Mouse (Mus musculus) hindbrain, embryonic 16.5 days (tissue): Measurements from ENCODE around the gene Foxl1. TPM values are rescaled to one million over a fixed set of nuclear protein-coding genes. Genes with fewer than 3 reads are reported as not detected.
"Not testable (repeated sequence)": the region's sequence is repeated elsewhere in the genome, so short reads cannot be mapped to it uniquely, and the experiment has no call there.

ENCODE experiments used
- ATAC-seq: fragments of 200-750 bp; cut with Nextera tagmentation; 2 replicates; pipeline ENCODE4 v1.8.0; 2017; ENCODE audit warnings: moderate TSS enrichment, moderate library complexity
- H3K27ac ChIP-seq: fragments of 300-500 bp; sonication (generic); 2 replicates; pipeline ENCODE4 v1.5.1; 2014; ENCODE audit warnings: low read depth, mild to moderate bottlenecking, control low read depth, low read length, moderate library complexity
- H3K27me3 ChIP-seq: fragments of 300-500 bp; sonication (generic); replicated peaks from 2 replicates; pipeline ENCODE4 v1.6.1; 2014; ENCODE audit warnings: low read length; ENCODE audit not compliant: control insufficient read depth, insufficient read depth
- H3K36me3 ChIP-seq: fragments of 300-500 bp; sonication (generic); 2 replicates; pipeline ENCODE4 v1.6.1; 2014; ENCODE audit warnings: mild to moderate bottlenecking, low read length, moderate library complexity, mixed read lengths; ENCODE audit not compliant: control insufficient read depth, insufficient read depth
- H3K4me1 ChIP-seq: fragments of 300-500 bp; sonication (generic); 2 replicates; pipeline ENCODE4 v1.6.1; 2014; ENCODE audit warnings: low read depth, low read length; ENCODE audit not compliant: control insufficient read depth, insufficient read depth
- H3K4me2 ChIP-seq: fragments of 300-500 bp; sonication (generic); 2 replicates; pipeline ENCODE4 v1.6.1; 2014; ENCODE audit warnings: mild to moderate bottlenecking, low read length, control low read depth, moderate library complexity
- H3K4me3 ChIP-seq: fragments of 300-500 bp; sonication (generic); 2 replicates; pipeline ENCODE4 v1.5.1; 2014; ENCODE audit warnings: mild to moderate bottlenecking, low read length, control low read depth, moderate library complexity
- H3K9ac ChIP-seq: fragments of 300-500 bp; sonication (generic); 2 replicates; pipeline ENCODE4 v1.6.1; 2014; ENCODE audit warnings: low read depth, mild to moderate bottlenecking, control low read depth, low read length, moderate library complexity
- H3K9me3 ChIP-seq: fragments of 300-500 bp; sonication (generic); 2 replicates; pipeline ENCODE4 v1.6.1; 2014; ENCODE audit warnings: mild to moderate bottlenecking, low read length, moderate library complexity; ENCODE audit not compliant: control insufficient read depth
- WGBS: fragments of 180-500 bp; shearing (Covaris S2); extraction: QIAGEN DNeasy Blood & Tissue Kit; methylation state at CpG from one replicate; pipeline ENCODE4 v1.1.7; 2014; 5-methylcytosine and 5-hydroxymethylcytosine counted together
- polyA plus RNA-seq: library from polyadenylated mRNA; unstranded; fragments of >200 nt; fragmentation: Nextera tagmentation; extraction: Ambion mirVana; gene quantifications from 2 replicates; pipeline ENCODE4 v1.2.1, GENCODE M21; 2015

The Foxl1 gene
- polyA plus RNA-seq, 1 experiment from 2014 or later = 0.09 TPM

DNA sequence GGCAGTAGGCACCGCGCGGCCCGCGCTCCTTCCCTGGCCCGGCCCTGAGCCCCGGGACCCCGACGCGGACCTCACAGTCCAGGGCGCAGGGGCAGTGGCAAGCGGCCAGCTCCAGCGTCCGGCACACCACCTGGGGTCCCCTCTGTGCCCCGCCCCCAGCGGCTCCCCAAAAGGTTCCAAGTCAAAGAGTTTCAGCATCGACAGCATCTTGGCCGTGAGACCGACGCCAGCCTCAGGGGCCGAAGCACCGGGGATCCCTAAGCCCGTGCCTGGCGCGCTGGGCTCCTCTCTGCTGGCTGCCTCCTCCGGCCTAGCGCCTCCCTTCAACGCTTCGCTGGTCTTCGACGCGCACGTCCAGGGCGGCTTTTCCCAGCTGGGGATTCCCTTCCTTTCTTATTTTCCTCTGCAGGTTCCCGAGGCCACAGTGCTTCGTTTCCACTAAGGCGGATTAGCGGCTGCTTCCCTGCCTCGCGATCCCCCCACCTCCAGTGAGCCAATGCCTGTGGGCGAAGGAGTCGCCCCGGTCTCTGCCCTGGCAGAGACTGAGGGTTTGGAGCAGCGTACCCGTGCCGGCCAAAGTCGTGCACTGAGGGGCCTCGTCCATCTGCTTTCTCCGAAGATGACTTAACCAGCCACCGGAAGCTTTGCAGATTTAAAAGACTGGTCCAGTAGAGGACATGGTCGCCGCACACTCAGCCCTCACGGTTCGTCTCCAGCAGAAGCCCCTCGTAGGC lies 958 bp downstream of the Foxl1 start:
- Histone ChIP-seq H3K27ac (no peak overlapping the region), H3K4me2 (peak overlapping the region; percentile 35), H3K9ac (no peak overlapping the region), H3K9me3 (no peaks in the 10 kb centered on the region), H3K4me1 (peaks cover 17% of the 10 kb centered on the region), H3K27me3 (peaks cover 57% of the 10 kb centered on the region), H3K4me3 (peak overlapping the region; percentile 7; the same call in 1 of the 2 replicates), H3K36me3 (no peaks in the 10 kb centered on the region)
- no peak for ATAC-seq
- 2% methylated on average over 55 of the region's 55 CpGs for WGBS

DNA sequence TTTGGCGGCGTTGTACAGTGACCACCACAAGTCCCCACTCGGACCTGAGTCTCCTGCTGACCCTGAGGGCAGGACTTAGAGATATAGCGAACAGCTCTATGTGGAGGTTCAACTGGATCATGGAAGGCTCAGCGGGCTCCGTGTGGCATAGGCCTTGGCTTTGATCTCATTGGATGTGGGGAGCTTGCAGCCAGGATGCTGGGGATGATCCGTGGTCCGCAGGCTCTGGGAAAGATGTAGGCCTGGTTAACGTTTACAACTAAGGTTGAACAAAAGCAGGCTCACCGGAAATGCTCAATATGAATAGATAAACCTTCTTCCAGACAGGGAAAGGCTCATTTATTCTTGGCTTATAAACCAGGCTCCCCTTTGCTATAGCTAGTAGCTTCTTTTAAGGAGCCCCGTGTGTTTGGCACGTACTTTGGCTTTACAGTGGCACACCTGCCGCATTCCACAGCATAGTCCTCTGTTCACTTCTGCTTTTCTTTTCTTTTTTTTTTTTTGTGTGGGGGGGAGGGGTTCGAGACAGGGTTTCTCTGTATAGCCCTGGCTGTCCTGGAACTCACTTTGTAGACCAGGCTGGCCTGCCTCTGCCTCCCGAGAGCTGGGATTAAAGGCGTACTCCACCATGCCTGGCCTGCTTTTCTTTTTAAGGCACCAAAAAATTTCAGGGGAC lies 1.7 kb downstream of the Foxl1 start:
- Histone ChIP-seq H3K4me3 (no peak overlapping the region), H3K9ac (no peak overlapping the region), H3K9me3 (no peaks in the 10 kb centered on the region), H3K27ac (no peak overlapping the region), H3K27me3 (peaks cover 51% of the 10 kb centered on the region), H3K4me2 (no peak overlapping the region), H3K4me1 (peaks cover 17% of the 10 kb centered on the region), H3K36me3 (no peaks in the 10 kb centered on the region)
- WGBS = 15% methylated on average over 16 of the region's 16 CpGs
- ATAC-seq = no peak

DNA sequence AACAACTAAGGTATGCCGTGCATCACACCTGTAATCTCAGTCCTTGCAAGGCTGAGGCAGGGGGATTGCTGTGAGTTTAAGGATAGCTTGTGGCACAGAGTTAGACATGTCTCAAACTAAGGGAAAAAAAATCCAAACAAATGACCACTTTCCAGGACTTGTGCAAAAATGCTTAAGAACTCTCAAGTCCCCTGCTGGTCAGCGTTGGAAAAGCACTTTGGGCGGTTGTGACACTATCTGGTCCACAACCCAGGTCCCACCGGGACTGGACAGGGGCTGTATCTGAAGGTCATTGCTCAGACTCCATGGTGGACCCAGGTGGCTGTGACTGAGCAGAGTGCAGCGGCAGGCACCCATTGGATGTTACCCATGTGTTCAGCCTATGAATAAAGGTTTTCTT lies 2.8 kb downstream of the Foxl1 start:
- H3K9ac ChIP-seq = no peak overlapping the region
- WGBS = 34% methylated on average over 5 of the region's 5 CpGs
- H3K9me3 ChIP-seq = no peaks in the 10 kb centered on the region
- no peak overlapping the region for H3K27ac ChIP-seq
- H3K4me3 ChIP-seq = no peak overlapping the region
- ATAC-seq = no peak
- H3K36me3 ChIP-seq = no peaks in the 10 kb centered on the region
- peaks cover 40% of the 10 kb centered on the region for H3K27me3 ChIP-seq
- H3K4me1 ChIP-seq = peaks cover 14% of the 10 kb centered on the region
- no peak overlapping the region for H3K4me2 ChIP-seq

- no peak overlapping the region for H3K4me2 ChIP-seq
- H3K4me3 ChIP-seq = no peak overlapping the region
- no peak overlapping the region for H3K27ac ChIP-seq
- no peaks in the 10 kb centered on the region for H3K9me3 ChIP-seq
- H3K36me3 ChIP-seq = no peaks in the 10 kb centered on the region
- WGBS = 68% methylated on average over 5 of the region's 5 CpGs
- H3K27me3 ChIP-seq = peaks cover 27% of the 10 kb centered on the region
- H3K9ac ChIP-seq = no peak overlapping the region
- H3K4me1 ChIP-seq = peaks cover 8% of the 10 kb centered on the region
- ATAC-seq = no peak
Measured at GRCm38 (mm10) chr8:121132961-121133513, 5.3 kb downstream of the Foxl1 start.

DNA sequence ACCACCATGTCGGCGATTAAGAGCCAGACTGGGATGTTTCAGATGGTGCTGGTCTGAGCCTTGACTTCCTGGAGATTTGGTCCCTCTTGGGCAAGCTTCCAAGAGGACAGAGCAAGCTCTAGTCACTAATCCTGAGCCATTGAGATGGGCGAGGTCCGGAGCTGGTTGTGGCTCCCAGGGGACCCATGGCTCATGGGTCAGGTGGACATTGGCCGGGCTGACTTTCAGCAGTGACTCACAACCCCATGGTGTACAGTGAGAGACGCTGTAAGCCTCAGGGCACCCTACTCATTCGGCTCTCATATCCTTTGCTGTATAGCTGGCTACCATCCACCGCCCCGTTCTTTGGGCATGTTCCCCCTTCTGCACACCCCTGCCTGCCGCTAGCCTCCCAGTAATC lies 6.4 kb downstream of the Foxl1 start:
- Histone ChIP-seq H3K4me3 (no peak overlapping the region), H3K9ac (no peak overlapping the region), H3K36me3 (no peaks in the 10 kb centered on the region), H3K27me3 (peaks cover 23% of the 10 kb centered on the region), H3K4me2 (no peak overlapping the region), H3K4me1 (no peaks in the 10 kb centered on the region), H3K27ac (no peak overlapping the region), H3K9me3 (no peaks in the 10 kb centered on the region)
- no peak for ATAC-seq
- 91% methylated on average over 10 of the region's 10 CpGs for WGBS

GRCm38 (mm10) chr8:121134512-121134911 lies 6.8 kb downstream of the Foxl1 start:
- Histone ChIP-seq H3K9ac (no peak overlapping the region), H3K4me3 (no peak overlapping the region), H3K9me3 (no peaks in the 10 kb centered on the region), H3K36me3 (no peaks in the 10 kb centered on the region), H3K27me3 (peaks cover 20% of the 10 kb centered on the region), H3K27ac (no peak overlapping the region), H3K4me1 (no peaks in the 10 kb centered on the region), H3K4me2 (no peak overlapping the region)
- WGBS = 86% methylated on average over 11 of the region's 11 CpGs
- no peak for ATAC-seq

DNA sequence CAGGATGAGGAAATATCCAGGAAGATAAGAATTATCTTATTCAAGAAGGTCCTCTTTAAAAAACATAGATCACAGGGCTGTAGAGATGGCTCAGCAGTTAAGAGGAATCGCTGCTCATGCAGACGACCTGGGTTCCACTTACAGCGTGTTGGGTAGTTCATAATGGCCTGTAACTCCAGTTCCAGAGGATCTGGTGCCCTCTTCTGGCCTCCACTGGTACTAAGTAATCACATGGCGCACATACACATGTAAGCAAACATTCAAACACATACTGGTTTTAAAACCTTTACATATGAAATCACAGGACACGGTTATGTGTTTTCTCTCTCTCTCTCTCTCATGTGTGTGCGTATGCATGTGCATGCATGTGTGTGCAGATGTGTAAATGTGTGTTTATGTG lies 9.1 kb downstream of the Foxl1 start:
- H3K27ac ChIP-seq = no peak overlapping the region
- 91% methylated on average over 6 of the region's 6 CpGs for WGBS
- H3K9ac ChIP-seq = no peak overlapping the region
- no peaks in the 10 kb centered on the region for H3K4me1 ChIP-seq
- H3K27me3 ChIP-seq = peaks cover 4% of the 10 kb centered on the region
- ATAC-seq = no peak
- H3K4me3 ChIP-seq = no peak overlapping the region
- no peaks in the 10 kb centered on the region for H3K9me3 ChIP-seq
- no peak overlapping the region for H3K4me2 ChIP-seq
- no peaks in the 10 kb centered on the region for H3K36me3 ChIP-seq

DNA sequence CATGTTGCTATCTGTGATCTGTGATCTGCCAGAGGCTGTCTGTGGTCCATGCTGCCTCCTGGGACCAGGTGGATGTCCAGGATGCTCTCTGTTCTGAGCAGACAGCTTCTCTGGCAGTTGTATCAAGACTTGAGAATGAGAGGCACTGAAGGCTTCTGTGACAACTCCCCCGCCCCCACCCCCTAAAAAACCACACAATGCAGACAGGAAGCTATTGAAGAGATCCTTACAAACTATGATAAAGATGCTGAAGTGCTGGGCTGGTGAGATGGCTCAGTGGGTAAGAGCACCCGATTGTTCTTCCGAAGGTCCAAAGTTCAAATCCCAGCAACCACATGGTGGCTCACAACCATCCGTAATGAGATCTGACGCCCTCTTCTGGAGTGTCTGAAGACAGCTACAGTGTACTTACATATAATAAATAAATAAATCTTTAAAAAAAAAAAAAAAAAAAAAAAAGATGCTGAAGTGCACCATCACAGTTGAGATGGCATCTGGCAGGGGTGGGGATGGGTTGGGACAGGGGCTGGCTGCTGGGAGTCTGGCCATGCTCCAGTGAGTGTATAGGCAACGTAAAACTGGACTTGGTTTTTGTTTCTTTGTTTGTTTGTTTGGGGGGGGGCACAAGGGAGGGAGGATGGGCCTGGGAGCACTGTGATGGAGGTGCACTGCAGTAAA lies 17.9 kb downstream of the Foxl1 start:
- not testable (repeated sequence) for H3K9me3 ChIP-seq, H3K9ac ChIP-seq, ATAC-seq, H3K36me3 ChIP-seq, H3K4me2 ChIP-seq, H3K27me3 ChIP-seq, H3K4me3 ChIP-seq, H3K4me1 ChIP-seq, H3K27ac ChIP-seq
- 84% methylated on average over 4 of the region's 6 CpGs for WGBS

DNA sequence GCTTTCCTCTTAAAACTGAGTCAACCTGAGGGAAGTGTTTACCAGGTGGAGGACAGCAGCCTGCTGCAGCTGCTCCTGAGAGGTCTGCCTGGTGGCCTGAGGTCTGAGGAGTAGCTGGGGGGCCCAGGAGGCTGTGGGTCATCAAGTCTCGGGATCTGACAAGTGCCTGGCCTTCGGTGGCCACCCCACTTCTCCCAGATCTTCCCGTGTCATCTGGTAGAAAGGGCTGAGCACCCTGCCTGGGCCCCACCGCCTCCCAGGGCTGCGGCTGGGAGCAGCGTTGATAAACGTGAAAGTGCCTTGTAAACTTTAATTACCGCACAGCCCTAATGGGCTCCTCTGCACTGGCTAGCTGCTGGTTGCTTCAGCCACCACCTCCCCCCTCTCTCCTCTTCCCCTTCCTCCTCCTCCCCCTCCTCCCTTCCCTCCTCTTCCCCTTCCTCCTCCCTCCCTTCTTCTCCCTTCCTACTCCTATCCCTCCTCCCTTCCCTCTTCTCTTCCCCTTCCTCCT lies 20.9 kb downstream of the Foxl1 start:
- Histone ChIP-seq H3K9me3 (no peaks in the 10 kb centered on the region), H3K4me1 (no peaks in the 10 kb centered on the region), H3K27me3 (0 out of 2 replicates have a peak, but pooled peaks cover 2% of the 10 kb centered on the region), H3K27ac (no peak overlapping the region), H3K9ac (no peak overlapping the region), H3K4me2 (no peak overlapping the region), H3K4me3 (no peak overlapping the region), H3K36me3 (no peaks in the 10 kb centered on the region)
- ATAC-seq = no peak
- 45% methylated on average over 6 of the region's 8 CpGs for WGBS
